Mouse (Mus musculus): ENCODE measurements around the gene Ager. TPM values are rescaled to one million over a fixed set of nuclear protein-coding genes. Genes with fewer than 3 reads are reported as not detected.

Ager gene
- total RNA-seq, 2 experiments from 2014 or later, result 0.23 TPM; not detected in 1

DNA sequence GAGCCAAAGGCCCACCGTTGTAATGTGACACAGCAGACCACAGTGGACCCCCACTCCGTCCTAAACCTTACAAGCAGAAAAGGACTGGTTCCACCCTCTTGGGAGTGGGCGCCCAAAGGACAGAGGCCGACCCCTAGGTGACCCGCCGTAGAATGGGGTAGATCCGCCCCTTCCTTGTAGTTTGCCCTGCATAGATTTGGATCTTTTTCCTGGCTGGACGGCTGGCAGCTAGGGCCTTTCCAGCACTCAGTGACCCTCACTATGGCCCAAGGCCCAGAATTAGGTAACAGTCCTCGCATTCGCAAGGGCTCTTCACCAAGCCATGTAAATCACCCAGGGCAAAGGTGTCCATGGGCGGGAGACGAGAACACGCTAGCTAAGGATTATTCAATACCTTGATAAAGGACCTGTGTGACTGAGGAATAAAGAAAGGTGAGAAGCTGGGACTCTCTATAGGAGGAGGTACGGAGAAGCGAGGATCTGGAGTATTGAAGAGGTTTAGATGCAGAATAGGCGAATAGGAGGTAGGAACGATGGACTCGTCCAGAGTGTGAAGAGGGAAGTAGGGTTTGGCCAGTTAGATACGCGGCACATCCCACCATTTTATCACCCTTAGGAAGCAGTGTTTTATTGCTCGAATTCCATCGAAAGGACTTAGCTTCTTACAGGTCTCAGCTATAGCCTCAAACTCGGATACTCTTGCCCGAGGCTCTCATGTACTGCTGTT lies 7.0 kb downstream of the Ager start:
- peak in 1 of 2 experiments; percentile 61 for DNase-seq

DNA sequence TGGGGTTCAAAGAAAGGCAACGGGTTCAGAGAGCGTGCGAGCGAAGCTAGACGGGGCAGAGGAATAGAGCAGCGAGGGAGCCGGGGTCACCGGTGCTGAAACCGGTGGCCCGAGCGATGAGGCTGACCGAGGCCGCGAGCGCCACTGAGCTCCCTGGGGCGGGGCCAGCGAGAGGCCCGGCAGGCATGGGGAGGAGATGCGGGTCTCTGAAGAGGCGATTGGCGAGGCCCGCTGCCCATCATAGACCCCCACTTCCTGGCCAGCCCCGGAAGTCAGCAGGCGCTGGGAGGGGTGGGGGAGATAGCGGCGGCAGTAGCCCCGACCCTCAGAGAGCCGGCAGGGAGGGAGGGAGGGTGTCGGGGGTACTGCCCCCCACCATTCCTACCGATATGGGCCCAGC lies 7.9 kb downstream of the Ager start:
- peak; percentile 97 to 98 for DNase-seq

DNA sequence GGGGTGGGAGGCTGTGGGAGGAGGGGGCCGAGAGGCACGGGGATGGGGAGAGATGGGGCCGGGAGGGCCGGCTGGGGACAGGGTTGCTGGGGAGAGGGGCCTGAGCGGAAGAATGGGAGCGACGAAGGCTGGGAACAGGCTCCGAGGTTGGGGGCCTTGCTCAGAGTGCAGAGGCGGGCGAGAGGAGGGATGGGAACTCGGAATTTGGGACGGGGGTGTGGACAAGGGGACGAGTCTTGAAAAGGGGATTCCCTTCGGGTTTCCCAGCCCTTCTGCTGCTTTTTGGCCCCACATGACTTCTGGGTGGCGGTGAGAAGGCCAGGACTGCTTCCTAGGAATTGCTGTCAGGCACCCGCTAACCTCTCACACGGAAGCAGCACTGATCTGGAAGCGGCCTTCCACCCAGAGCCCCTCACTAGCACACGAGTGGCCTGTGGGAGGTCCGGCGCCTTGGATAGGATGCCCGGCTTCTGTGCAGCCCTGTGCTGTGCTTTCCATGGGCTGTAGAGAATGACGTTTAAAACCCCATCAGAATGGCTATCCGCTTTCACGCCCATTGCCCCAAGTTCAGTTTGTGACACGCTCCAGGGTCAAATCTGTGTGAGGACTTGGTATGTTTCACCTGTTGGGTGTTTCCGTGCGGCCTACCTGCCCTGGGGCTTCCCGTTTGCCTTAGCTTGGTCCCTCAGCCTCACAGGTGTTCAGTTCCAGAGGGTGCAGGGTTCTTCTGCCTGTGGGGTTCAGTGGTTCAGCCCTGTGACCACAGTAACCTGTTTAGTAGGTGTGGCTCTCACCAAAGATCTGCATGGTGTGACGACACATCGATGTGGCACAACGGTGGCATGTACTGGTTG lies 8.8 kb downstream of the Ager start:
- DNase-seq, result no peak

DNA sequence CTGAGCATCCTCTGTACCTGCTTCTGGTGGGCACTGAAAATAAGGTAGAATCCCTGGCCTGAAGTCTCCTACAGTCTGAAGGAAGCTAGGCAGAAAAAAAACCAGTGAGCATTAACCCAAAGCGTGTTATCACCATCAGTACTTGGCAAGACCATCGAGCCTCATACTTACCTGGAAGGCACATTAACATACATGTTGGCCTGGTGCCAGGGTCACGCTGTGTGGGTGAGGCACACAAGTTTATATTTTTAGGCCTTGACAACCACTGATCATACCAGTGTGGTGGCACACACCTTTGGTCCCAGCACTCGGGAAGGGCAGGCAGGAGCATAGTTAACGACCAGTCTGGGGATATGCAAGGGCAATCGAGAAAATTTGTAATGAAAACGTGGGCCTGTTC lies 10.3 kb downstream of the Ager start:
- DNase-seq, result no peak

- DNase-seq, result no peak
Observed at GRCm38 (mm10) chr17:34611050-34611449, 13.4 kb downstream of the Ager start.

- no peak for DNase-seq
Observed at GRCm38 (mm10) chr17:34613054-34613645, 15.5 kb downstream of the Ager start.

DNA sequence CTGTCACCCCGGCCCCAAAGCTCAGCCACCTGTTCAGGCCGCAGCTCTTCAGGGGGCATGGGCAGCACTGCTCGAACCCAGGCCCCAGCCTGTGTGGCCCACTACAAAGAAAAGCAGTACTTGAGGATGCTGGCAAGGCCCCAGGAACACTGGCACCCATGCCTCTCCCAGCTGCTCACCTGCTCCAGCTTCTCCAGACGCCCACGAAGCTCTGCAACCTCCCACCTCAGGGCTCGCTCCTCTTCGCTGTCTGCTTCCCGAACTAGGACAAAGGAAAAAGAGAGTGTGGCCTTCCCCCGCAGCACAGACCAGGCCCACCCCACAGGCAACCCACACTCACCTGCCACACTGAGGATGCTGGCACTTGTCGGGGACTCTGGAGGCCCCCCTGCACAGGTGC lies 16.2 kb downstream of the Ager start:
- no peak for DNase-seq

- DNase-seq, result no peak
Observed at GRCm38 (mm10) chr17:34615871-34616270, 18.2 kb downstream of the Ager start, which contains the start of gene Egfl8. TSS of gene Egfl8 (minus strand) at chr17:34615971.

- DNase-seq, result peak; percentile 71 to 89
Observed at GRCm38 (mm10) chr17:34618999-34619398, 21.3 kb downstream of the Ager start.

GRCm38 (mm10) chr17:34621006-34621405 lies 23.3 kb downstream of the Ager start:
- DNase-seq, result no peak

GRCm38 (mm10) chr17:34623161-34623560 lies 25.5 kb downstream of the Ager start:
- no peak for DNase-seq

DNA sequence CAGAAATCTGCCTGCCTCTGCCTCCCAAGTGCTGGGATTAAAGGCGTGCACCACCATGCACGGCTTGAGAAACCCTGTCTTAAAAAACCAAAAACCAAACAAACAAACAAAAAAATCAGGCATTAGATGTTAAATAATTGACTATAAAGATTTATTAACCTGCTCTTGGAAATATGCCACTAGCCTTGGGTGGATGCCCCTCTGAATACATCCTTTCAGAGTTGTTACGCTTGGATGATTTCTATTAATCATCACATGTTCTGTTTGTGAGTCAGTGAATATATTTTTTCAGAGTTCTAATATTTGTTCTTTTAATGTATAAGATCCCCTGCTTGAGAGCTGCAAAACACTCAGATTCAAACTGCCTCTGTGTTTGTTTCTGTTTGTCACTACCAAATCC lies 27.3 kb downstream of the Ager start:
- DNase-seq, result no peak

DNA sequence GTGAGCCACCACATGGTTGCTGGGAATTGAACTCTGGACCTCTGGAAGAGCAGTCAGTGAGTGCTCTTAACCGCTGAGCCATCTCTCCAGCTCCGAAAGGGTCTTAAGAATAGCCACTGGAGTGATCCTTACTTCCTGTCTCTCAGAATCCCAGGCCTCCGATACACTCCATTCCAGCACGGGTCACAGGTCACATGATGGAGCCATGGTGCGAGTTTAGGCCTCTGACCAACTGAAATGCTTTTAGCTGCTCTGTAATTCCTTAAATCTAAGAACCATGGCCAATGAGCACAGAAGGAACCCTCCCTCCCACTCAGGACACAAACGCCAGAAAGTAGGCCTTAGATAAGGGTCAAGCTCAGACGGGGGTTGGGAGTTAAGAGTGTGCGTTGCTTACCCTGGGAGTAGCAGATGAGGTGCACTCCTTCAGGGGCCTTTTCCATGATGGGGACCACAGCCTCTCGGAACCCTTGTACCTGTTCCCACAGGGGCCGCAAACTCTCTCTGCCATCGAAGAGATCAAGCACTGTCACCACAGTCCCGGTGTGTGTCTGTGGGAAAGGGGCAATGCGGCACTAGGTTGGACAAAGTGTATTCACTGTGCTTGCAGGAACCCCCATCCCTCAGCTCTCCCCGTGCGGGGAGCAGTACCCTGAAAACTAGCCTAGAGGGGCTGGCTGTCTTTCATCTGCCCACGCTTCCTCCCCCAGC lies 28.6 kb downstream of the Ager start:
- no peak for DNase-seq

DNA sequence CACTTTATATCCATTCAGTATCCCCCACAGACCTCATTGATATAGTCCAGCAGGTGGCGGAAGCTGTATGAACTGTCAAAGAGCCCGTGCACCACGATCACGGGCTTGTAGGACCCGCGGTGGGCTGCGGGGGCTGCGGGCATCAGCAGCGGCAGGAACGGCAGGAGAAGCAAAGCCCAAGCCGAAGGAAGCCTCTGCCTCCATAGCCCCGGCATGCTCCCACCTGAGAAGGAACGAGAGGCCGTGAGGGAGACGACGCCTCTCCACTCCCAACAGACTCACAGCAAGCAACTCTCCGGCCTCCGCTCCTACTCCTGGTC lies 29.1 kb downstream of the Ager start:
- DNase-seq, result no peak

- peak; percentile 90 to 94 for DNase-seq
Observed at GRCm38 (mm10) chr17:34627093-34627942, 29.7 kb downstream of the Ager start.

DNA sequence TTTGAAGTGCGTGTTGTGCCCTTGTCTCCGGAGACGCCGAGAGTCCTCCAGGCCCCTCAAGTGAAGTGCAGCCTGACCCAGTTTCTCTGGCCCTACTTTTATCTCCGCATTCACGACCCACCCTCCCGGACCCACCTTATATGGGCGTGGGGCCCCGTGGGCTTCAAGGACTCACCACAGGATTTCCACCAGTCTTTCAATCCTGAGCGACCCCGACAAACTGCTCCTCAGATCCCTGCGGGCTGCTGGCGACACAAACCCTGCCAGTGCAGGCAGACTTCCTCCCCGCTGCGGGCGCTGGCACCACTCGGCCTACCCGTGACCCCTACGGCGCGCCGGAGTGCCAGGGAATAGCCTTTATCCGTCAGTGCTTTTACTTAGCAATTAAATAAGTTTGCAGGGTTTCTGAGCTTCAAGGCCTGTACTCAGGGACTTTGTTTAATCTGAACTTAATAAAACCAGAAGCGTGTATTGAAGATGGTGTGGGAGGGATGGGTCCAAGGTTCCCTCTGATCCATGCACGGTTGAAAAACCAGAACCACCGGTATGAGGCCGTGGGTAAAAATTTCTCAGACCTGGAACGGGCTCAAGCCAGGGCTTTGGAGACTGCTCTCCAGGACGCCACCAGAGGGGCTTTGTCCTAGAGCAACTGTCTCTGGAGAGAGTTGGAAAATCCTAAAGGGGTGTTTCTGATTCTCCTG lies 30.4 kb downstream of the Ager start, which contains the start of gene Ppt2:
Ppt2 (minus strand) TSS at position 568 of the 701 bp plus-strand sequence.
- peak; percentile 64 to 82 for DNase-seq

DNA sequence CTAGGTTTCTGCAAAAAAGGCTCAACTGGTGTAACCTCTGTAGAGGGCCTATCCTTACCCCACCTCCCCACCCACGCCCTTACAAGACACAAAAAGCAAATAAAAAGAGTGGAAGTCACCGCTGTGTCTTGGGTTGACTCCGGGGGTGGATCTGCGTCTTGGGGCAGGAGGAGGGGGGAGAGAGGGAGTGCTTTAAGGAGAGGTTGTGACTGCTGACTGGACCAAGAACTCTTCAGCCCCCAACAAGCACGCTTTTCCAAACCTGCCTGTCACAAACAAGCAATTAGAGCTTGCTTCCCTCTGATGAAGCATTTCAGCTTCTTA lies 30.9 kb downstream of the Ager start:
- no peak for DNase-seq

GRCm38 (mm10) chr17:34629221-34629751 lies 31.6 kb downstream of the Ager start, which contains the start of gene Prrt1:
TSS of gene Prrt1 (plus strand) at chr17:34629533.
- DNase-seq, result peak in 1 of 2 experiments; percentile 44

- DNase-seq, result no peak
Observed at GRCm38 (mm10) chr17:34629796-34630603, 32.3 kb downstream of the Ager start.
